Mouse (Mus musculus) ovary, postnatal 14 days (tissue): Measurements from ENCODE around the gene Kansl1.

Experiments used
- DNase-seq: peaks from one replicate; pipeline ENCODE4 v3.0.0; 2022; ENCODE audit warnings: low spot score

The Kansl1 gene

DNA sequence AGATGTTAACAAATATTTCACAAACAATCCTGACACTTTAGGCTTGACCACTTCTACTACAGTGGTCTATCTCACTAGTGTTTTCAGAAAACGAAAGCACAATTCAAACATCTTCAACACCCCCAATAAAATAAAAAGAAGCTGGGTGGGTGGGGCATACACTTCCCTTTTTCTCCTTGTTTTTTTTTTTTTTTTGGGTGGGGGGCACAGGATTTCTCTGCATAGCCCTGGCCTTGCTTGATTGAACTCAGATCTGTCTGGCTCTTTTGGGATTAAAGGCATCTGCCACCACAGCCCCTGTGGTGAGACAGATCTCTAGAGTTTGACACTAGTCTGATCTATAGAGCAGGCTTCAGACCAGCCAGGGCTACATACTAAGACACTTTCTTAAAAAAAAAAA, 106.0 kb downstream of the Kansl1 start:
- DNase-seq = no peak

DNA sequence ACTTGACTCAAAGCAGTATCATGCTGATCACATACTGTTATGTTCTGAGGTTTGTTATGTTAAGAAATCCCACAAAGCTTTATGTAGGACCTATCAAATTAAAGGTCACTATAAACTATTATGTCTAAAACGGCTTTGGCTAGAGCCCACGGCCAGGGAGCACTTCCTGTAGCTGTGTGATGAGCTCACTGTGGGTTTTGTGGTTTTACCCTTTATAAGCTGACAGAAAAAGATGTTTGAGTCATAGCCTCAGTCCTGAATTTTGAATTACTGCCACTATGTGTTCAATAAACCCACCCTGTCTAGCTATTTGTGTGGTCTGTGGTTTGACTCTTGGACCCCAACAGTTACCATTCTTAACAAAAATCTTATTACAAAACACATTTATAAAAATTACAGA, 106.9 kb downstream of the Kansl1 start:
- DNase-seq = no peak

DNA sequence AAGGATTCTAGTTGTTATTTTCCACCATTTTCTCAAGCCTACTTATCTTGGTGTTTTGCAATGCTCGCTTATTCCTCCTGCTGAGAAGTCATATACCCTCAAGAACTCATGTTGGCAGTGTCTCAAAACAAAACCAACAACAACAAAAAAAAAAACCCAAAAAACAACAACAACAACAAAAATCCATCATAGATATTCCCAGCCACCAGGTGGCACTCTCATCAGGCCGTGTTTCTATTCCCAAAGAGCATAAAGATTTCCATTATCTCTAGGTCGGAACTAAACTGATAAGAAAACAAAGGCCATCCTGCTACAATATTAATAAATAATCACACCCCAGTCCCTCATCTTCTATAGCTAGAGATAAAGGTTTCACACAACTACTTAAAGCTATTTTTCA, 121.7 kb downstream of the Kansl1 start:
- no peak for DNase-seq

DNA sequence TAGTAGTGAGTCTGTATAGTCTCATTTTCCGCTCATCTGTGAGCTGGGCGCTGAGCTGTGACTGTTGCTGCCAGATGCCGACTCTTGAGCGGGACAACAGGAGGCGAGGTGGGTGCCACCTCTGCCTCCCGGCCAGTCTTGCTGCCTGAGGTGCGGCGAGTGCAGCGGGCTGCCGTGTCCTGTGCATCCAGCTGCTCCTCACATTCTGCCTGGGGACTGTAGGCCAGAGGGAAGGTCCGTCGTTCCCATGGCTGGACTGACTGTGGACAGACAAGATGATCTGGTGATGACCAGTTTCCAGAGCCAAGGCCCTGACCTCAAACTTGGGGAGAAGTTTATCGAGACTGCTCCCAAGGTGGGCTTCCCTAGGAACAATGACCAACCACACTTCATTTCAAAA, 133.7 kb downstream of the Kansl1 start:
- no peak for DNase-seq

DNA sequence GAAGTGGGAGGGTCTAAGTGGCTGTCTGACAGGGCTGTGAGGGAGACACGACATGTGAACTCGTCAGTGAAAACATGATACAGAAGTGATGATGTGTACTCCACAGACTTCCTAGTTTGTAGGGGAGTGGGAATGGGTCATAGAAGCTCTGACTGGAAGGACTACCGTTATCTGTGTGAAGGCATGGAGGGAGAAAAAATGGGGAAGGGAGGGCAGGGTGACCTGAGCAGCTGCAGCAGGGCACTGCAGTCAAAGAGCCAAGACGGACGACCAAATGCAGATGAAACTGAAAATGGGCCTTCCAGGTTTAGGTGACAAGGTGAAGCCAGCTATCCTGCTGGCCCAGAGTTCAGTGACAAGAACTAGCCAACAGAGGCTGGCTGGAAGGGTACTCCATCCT, 134.5 kb downstream of the Kansl1 start:
- DNase-seq = no peak

DNA sequence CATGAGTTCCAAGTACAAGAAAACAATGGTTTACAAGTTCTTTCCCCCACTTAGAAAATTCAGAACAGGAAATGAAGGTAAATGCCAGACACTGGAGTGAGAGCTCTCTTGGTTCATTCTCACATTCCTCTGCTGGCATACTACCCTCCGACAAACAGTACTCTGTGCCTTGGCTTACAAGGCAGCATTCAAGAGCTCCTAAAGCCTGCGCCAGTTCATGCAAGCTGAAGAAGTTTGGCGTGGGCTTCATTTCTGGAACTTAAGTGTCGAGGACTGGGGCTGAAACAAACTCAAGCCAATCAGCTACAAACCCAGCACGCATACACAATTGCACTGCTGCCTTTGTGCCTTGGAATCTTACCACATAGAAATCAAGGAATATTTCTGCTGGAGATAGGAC, 136.6 kb downstream of the Kansl1 start:
- DNase-seq = no peak

DNA sequence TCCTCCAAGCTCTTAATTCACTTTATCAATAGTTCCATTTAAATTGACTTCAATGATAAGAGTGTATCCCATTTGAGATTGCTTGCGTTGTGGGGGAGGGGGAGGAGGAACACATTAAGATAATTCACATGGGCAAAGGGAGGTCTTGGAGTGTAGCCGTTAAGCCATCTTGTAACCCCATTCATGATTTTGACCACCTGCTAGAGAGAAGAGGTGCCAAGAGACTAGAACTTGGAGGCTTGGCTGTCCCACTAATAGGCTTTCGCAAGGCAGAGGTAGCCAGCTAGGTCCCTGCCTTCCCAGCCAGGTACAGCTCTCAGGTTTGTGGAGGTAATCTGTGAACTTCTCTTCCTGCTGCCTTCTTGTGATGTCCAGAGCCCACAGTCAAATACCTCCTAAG, 137.5 kb downstream of the Kansl1 start:
- DNase-seq = no peak

DNA sequence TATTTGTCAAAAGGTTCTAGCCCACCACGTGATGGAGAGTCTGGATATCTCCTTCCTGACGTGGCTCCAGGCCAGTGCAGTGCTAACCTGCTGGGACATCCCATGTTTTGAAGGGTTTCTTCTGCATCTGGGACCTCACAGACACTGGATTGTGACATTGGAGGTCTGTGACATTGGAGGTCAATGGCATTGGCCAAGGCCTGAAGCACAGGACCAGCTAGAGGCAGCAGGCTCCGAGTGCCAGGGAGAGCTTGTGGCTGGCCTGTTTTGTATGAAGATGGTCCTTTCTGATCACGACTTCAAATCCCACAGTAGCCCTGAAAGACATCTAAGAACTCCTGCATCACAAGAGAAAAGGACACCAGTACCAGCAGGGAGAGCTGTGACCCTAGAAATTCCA, 138.5 kb downstream of the Kansl1 start:
- no peak for DNase-seq

DNA sequence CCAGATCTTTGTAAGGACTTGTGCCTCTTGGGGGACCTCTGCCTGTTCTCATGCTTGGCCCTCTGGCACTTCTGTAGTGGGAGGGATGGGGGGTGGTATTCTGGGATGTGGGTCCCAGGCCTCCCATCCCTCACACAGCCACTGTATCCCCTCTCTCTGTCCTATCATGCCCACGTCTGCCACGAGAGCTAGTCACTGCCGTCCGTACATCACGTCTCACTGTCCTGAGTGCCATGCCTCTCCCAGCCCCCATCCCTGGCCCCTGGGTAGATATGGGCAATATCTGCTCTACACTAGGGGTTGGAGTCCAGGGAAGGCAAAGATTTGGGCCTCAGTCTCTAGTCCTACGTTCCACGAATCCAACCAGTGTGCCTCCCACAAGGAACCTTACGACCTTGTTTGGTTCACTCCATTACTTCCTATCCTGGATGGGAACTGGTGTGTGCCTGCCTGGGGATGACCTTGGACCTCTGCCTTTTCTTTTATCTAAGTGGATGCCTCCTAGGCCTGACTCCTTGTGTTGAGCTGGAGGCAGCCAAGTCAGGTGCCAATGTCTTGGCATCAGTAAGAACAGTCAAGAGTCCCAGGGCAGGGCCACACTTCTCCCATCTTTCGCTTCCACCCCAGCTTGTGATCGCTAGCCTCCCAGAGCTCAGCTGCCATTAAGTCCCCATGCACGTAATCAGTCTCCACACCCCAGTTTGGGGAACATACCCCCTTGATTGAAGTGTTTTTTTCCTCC, 139.3 kb downstream of the Kansl1 start:
- no peak for DNase-seq

DNA sequence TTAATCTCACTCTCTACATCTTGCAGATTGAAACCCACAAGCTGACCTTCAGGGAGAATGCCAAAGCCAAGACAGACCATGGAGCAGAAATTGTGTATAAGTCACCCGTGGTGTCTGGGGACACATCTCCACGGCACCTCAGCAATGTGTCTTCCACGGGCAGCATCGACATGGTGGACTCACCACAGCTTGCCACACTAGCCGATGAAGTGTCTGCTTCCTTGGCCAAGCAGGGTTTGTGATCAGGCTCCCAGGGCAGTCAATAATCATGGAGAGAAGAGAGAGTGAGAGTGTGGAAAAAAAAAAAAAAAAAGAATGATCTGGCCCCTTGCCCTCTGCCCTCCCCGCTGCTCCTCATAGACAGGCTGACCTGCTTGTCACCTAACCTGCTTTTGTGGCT, 140.7 kb downstream of the Kansl1 start:
- no peak for DNase-seq

DNA sequence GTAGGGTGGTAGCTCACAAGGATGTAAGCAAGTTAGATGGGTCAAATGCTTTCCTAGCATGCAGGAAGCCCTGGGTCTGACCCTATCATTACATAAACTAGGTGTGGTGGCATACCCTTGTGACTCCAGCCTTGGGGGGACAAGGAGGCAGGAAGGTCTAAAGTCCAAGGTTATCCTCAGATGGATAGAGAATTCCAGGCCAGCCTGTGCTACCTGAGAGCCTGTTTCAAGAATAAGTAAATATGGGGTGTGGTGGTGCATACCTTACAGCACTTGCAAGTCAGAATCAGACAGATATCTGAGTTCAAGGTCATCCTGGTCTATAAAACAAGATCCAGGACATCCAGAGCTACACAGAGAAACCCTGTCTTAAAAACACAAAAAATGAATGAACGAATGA, 141.2 kb downstream of the Kansl1 start:
- DNase-seq = no peak

DNA sequence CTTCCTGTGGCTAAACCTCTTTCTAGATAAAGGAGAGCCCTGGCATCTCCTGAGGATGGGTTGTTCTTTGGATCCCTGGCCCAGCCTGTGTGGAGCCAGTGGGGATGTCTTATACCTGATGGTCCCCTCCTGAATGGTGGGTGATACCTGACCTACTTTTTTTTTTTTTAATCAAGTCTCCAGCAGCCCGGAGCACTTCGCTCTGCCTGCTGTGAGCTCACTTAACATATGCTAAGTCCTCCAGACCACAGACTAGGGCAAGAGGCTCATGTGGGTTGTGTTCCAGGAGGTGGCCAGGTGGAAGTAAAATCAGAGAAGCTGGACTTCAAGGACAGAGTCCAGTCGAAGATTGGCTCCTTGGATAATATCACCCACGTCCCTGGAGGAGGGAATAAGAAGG, 146.5 kb downstream of the Kansl1 start:
- no peak for DNase-seq

DNA sequence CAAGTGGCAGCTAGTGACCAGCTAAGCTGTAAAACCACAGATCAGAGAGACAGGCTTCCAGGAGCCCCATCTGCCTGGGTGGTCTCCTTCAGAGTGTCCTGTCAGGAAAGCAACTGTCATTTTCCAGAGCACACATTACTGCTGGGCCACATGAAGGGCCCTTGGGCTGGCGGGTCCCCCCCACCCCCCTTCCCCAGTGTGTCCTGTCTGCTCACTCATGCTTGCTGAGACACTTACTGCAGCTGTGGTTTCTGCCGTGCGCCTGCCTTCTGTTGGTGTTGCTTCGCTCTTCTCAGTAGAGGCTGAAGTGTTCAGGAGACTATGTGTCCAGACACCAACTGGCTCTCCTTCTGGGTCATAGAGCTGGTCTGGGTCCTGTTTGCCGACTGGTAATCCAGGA, 148.2 kb downstream of the Kansl1 start:
- DNase-seq = no peak

DNA sequence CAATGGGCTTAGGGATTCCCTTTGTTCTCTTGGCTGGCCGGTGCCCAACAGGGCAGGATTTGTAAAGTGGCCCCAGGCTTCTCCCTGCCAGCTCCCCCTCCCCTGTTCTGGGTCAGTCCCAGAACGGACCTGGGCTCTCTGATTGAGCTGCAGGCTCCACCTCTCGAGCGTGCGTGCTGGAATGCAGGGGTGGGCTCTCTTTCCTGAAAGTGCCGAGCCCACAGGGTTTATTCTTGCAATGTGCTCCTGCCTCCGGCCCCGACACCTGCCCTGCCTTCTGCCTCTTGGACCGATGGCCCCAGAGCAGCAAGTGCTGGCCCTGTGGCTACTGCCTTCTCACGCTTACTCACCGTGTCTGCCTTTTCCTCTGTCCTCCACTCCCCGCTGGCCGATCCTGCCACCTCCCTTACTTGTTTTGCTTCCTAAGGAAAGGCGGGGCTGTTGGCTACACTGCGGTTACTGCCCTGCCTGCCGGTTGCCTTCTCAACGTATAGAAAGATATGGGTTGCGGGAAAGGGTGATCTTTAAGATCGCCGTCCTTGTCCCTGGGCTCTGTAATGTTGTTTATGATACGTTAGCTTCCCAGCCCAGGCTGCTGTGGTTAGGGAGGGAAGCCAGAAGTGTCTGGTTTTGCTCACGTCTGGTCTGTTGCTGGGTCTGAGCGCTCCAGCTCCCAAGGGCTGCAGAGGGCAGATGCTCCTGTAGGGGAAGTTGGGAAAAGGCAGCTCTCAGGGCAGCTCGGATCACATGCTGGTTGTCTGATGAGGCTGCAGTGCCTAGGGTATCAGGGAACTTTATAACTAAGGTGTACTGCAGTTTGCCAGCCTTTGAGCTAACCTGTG, 149.5 kb downstream of the Kansl1 start:
- DNase-seq = no peak

DNA sequence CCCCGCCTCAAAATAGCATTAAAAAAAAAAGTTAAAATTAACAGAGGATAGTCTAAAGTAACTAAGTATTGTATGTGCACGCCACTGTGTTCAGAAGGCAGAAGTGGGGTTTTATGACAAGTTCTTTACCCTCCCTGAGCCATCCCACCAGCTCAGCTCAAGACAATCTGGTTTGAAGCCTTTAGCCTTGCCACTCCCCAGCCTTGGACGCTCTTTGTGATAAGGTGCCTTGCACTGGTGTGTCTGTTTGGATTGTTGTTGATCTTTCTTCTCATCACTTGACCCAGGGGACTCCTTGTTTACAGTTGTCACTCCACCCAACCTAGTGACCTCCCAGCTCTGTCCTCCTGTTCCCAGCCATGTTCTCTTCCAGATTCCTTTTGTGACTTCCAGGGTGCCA, 151.0 kb downstream of the Kansl1 start:
- no peak for DNase-seq

DNA sequence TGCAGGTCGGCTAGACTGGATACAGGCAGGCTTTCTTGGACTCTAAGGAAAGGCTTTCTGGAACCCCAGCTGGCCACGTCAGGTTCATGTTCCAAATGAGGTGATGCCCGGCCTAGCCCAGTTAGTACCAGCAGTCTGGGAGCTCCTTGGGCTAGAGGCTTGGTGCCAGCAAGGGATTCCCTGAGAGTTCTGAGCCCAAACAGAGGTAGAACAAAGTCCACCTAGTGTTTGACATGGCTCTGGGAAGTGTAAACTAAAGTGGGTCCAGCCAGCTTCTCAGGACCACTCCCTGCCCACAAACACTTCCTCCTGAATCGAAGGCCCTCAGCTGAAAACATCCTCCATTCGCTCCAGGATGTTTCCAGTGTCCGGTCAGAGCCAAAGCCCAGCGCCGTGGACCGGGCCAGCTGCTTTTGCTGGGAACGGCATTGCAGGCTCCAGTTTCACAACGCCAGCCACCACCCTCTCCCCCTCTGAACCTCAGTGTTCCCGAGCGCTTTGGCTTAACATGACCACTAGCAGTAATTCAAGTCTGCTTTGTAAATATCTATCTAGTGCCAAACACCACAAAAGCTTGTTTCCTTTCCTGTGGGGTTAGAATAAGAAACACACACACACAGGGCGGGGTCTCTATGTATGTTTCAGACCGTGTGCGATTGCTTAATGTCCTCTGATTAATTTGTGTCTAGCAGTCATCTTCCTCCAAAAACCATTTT, 151.8 kb downstream of the Kansl1 start:
- DNase-seq = no peak

DNA sequence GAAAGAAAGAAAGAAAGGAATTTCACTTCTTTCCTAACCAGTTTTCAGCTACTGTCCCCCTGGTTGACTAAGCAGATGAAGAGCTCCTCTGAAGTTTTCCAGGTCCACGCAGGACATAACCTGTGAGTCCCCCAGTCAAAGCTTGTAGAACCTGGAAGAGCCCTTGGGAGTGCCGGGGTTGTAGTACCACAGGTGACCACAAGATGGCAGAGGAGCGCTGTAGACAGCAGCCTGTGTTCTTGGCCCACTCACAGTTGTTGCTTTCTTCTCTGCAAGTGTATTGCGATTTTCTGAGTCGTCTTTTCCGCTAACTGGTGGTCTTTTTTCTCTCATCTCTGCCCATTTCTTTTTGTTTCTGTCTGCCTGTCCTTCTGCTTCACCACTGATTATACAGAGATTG, 153.0 kb downstream of the Kansl1 start:
- peak; percentile 80 for DNase-seq

DNA sequence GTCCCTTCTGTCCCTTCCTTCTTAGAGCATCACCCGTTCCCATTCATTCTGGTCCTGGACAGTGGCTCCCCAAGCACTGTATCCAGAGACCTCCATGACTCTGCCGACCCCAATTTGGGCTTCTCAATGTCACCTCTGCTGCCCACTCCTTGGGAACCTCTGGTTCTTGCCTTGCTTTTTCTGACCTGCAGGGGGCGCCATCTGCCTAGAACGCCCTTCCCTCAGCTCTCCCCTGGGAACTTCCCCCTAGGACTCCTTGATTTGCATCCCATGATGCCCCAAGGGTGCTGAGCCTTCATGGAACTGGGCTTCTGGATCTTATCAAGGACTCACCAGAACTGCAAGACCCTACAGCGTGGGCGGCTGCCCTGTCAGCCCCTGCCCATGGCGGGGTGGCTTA, 157.0 kb downstream of the Kansl1 start:
- no peak for DNase-seq

DNA sequence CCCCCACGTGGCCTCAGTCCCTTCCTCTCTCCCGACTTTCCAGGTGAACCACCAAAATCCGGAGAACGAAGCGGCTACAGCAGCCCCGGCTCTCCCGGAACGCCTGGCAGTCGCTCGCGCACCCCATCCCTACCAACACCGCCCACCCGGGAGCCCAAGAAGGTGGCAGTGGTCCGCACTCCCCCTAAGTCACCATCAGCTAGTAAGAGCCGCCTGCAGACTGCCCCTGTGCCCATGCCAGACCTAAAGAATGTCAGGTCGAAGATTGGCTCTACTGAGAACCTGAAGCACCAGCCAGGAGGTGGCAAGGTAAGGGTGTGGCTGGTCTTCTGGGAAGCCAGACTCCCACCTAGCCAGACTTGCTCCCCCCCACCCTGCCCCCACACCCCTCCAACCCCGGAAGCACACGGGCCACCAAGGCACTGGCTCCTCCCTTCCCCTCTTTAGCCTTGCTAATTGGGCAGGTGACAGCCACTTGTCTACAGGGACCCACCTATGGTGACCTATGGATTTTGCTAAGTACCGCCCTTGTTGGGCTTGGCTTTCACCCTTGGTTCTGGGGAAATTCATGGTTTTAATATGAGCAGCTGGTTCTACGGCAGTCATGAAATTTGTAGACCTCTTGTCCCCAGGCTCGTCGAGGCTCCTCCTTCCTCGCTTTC, 158.3 kb downstream of the Kansl1 start:
- DNase-seq = no peak

DNA sequence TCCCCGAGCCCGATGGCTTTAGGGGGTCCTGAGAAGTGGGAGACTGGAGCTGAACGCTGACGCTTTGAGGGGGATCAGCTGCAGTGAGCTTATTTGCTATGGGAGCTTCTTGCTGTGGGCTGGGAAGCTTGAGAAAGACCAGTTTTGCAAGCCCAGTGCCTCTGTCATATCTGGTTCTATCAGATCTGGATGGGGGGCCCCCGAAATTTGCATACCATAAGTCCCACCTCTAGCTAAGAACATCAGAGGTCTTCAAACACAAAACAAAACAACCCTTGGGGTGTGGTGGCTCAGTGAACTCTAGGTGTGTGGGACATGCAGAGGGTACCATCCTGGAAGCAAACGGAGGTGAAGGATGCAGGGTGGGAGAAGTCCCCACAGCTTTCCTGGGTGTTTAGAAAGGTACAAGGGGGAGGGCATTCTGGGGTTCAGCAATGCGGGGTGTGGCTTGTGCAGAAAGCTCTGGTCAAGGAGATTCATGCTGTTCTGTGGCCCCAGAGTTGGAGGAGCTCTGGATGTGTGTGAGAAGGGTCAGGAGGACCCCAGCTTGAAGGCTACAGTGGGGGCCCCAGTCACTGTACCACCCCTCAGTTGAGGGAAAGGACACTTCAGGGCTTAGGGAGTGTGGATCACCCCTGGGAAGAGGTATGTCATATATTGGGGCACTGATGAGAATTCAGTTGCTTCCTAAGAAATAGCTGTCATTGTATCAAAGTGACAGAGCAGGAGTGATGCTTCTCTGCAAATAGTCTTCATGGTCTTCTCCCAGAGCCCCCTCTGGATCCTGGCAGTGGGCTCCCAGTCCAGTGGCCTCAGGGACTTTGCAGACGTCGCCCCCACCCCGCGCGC, 159.1 kb downstream of the Kansl1 start:
- no peak for DNase-seq

DNA sequence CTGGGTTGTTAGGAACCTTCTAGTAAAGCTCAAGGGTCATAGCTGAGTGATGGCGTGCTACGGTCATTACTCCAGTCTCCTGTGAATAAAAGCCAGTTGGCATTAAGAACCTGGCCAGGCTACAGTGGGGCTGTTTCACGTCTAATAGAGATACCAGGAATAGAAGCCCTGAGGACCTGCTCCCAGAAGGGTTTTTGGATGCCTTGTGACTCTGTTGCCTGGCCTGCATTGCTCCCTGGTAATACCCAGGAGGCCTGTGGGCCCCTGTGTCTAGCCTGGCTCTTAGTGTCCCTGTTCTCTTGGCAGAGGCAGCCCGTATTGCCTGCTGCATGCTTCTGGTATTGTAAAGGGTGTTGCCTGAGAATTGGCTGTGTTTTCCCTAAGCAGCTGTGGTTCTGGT, 161.5 kb downstream of the Kansl1 start:
- no peak for DNase-seq

DNA sequence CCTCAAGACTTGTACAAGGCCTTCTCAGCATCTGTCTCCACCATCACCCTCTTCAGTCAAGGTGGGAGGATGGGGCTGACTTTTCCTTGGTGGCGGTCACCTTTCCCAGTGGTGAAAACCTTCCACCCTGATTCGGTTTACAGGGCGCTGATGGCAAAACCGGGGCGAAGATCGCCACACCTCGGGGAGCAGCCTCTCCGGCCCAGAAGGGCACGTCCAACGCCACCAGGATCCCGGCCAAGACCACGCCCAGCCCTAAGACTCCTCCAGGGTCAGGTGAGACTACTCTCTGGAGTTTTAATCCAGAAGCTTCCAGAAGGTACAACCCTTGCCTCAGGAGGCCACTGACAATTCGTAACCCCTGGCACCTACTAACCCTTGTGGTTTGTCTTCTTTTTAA, 162.2 kb downstream of the Kansl1 start:
- DNase-seq = no peak
